11 mouse cellular contexts compared by ENCODE assay signal in the genomic region with DNA sequence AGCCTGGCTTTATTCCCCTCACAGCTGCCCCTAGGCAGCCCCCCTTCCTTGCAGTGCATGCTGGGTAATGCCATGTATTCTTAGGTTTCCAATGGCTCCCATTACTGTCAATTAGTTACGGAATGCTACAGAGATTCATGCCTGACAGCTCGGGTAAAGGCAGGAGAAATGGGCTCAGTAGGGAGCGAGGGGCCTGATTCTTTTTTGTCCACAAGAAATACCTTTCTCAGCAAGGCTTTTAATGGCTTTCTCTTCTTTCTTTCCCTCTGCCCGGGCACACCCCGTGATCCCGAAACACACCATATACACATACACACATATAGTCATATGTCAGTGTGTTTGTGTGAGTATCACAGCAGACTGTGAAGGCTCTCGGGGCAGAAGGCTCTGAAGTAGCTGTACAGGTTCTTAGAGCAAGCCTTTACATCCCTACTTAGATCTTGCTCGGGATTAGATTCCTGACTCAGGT. TPM values are rescaled to one million over a fixed set of nuclear protein-coding genes. Genes with fewer than 3 reads are reported as not detected.
DNase-seq lines count a peak whose midpoint lies in the region; ATAC-seq and TF ChIP-seq lines count a peak whose summit lies in the region.
"Had no signal": no experiment of that assay in that cellular context is flagged by ENCODE, and none has a peak within 500 bp of the region (broad histone marks: within the 10 kb centered on the region; RNA-seq: fewer than 3 reads in every experiment).

No protein-coding gene starts in this region.

- no peak for TF ChIP-seq CTCF in lung, postnatal 0 days (IDR thresholded peaks at IDR 0.05)

- intact Hi-C loops in gastrocnemius, postnatal 14 days (cut with DNase I; ENCODE audit: low total_unique reads), result no loop called here
- intact Hi-C loops in left cerebral cortex, postnatal 25 days (cut with DNase I), result no loop called here

- DNase-seq in kidney, adult 8-10 months, result no peak
- no peak for DNase-seq in lung, postnatal 0 days (ENCODE audit: low spot score)
- no peak for DNase-seq in gastrocnemius, postnatal 14 days
- DNase-seq in left cerebral cortex, postnatal 25 days (ENCODE audit: low spot score in 2 of 2), result no peak
- DNase-seq: gastrocnemius, postnatal 36 days had no signal

- no peaks in the 10 kb centered on the region for H3K27me3 ChIP-seq in kidney, embryonic 15.5 days
- H3K27me3 ChIP-seq in forebrain, embryonic 12.5 days, result no peaks in the 10 kb centered on the region
- no peaks in the 10 kb centered on the region for H3K27me3 ChIP-seq in limb, embryonic 12.5 days
- H3K27me3 ChIP-seq in neural tube, embryonic 14.5 days (ENCODE audit: control insufficient read depth, insufficient read depth, low read length), result no peaks in the 10 kb centered on the region
- no peaks in the 10 kb centered on the region for H3K27me3 ChIP-seq in lung, postnatal 0 days (replicated peaks; ENCODE audit: insufficient read depth, low read length)

- H3K9me3 ChIP-seq in kidney, embryonic 15.5 days (replicated peaks), result no peaks in the 10 kb centered on the region
- H3K9me3 ChIP-seq in forebrain, embryonic 12.5 days, result peaks cover 12% of the 10 kb centered on the region
- peaks cover 12% of the 10 kb centered on the region for H3K9me3 ChIP-seq in limb, embryonic 12.5 days
- H3K9me3 ChIP-seq in neural tube, embryonic 14.5 days (ENCODE audit: control insufficient read depth, low read length), result no peaks in the 10 kb centered on the region
- peaks cover 5% of the 10 kb centered on the region; the same call in 1 of the 2 replicates for H3K9me3 ChIP-seq in lung, postnatal 0 days (ENCODE audit: low read length)

- H3K4me3 ChIP-seq in kidney, embryonic 15.5 days (replicated peaks), result no peak overlapping the region
- peak overlapping the region; percentile 13; the same call in 1 of the 2 replicates for H3K4me3 ChIP-seq in forebrain, embryonic 12.5 days (replicated peaks)
- no peak overlapping the region for H3K4me3 ChIP-seq in limb, embryonic 12.5 days (replicated peaks)
- no peak overlapping the region for H3K4me3 ChIP-seq in neural tube, embryonic 14.5 days (ENCODE audit: low read depth, low read length)
- H3K4me3 ChIP-seq in lung, postnatal 0 days (ENCODE audit: low read depth, low read length), result no peak overlapping the region
- H3K4me3 ChIP-seq: megakaryocyte, embryonic 14.5 days had no signal

- ATAC-seq in kidney, embryonic 15.5 days (replicated peaks; ENCODE audit: low FRiP score), result peak; percentile 84
- ATAC-seq in forebrain, embryonic 12.5 days (ENCODE audit: low FRiP score), result peak; percentile 94
- ATAC-seq in limb, embryonic 12.5 days (ENCODE audit: insufficient number of reproducible peaks, insufficient read depth, low FRiP score, low TSS enrichment, low read depth), result peak; percentile 54; the same call in 1 of the 2 replicates
- peak; percentile 92 for ATAC-seq in neural tube, embryonic 14.5 days (ENCODE audit: low read depth)
- no peak for ATAC-seq in lung, postnatal 0 days
- ATAC-seq: intestine, postnatal 0 days had no signal

- H3K27ac ChIP-seq in kidney, embryonic 15.5 days, result peak overlapping the region; percentile 64; the same call in 1 of the 2 replicates
- peak overlapping the region; percentile 91 for H3K27ac ChIP-seq in forebrain, embryonic 12.5 days
- H3K27ac ChIP-seq in limb, embryonic 12.5 days, result peak overlapping the region; percentile 84
- peak overlapping the region; percentile 65 for H3K27ac ChIP-seq in neural tube, embryonic 14.5 days (ENCODE audit: low read depth, low read length)
- no peak overlapping the region for H3K27ac ChIP-seq in lung, postnatal 0 days (ENCODE audit: low read length)

- H3K9ac ChIP-seq in kidney, embryonic 15.5 days, result no peak overlapping the region
- 0 out of 2 replicates have a peak overlapping the region, but pooled peaks have one; percentile 7 for H3K9ac ChIP-seq in forebrain, embryonic 12.5 days
- H3K9ac ChIP-seq in limb, embryonic 12.5 days (replicated peaks), result no peak overlapping the region
- H3K9ac ChIP-seq in neural tube, embryonic 14.5 days (replicated peaks; ENCODE audit: low read depth, low read length), result no peak overlapping the region
- no peak overlapping the region for H3K9ac ChIP-seq in lung, postnatal 0 days (replicated peaks; ENCODE audit: low read depth)

- 40% methylated on average over 8 of the region's 8 CpGs for WGBS in kidney, embryonic 15.5 days
- WGBS in forebrain, embryonic 12.5 days, result 2% methylated on average over 8 of the region's 8 CpGs
- 51% methylated on average over 8 of the region's 8 CpGs for WGBS in limb, embryonic 12.5 days
- WGBS in neural tube, embryonic 14.5 days, result 11% methylated on average over 8 of the region's 8 CpGs
- WGBS in lung, postnatal 0 days, result 83% methylated on average over 8 of the region's 8 CpGs

- H3K4me2 ChIP-seq in kidney, embryonic 15.5 days, result peak overlapping the region; percentile 35
- peak overlapping the region; percentile 45 for H3K4me2 ChIP-seq in forebrain, embryonic 12.5 days
- peak overlapping the region; percentile 15; the same call in 1 of the 2 replicates for H3K4me2 ChIP-seq in limb, embryonic 12.5 days
- peak overlapping the region; percentile 27 for H3K4me2 ChIP-seq in neural tube, embryonic 14.5 days (ENCODE audit: low read depth, low read length)
- no peak overlapping the region for H3K4me2 ChIP-seq in lung, postnatal 0 days (replicated peaks; ENCODE audit: low read depth, low read length)

- H3K36me3 ChIP-seq in kidney, embryonic 15.5 days, result no peaks in the 10 kb centered on the region
- no peaks in the 10 kb centered on the region for H3K36me3 ChIP-seq in forebrain, embryonic 12.5 days (replicated peaks)
- 0 out of 2 replicates have a peak, but pooled peaks cover 5% of the 10 kb centered on the region for H3K36me3 ChIP-seq in limb, embryonic 12.5 days
- H3K36me3 ChIP-seq in neural tube, embryonic 14.5 days (ENCODE audit: control insufficient read depth, insufficient read depth, low read length), result no peaks in the 10 kb centered on the region
- H3K36me3 ChIP-seq in lung, postnatal 0 days (ENCODE audit: insufficient read depth, low read length), result no peaks in the 10 kb centered on the region

- H3K4me1 ChIP-seq in kidney, embryonic 15.5 days, result peaks cover 22% of the 10 kb centered on the region
- H3K4me1 ChIP-seq in forebrain, embryonic 12.5 days, result peaks cover 42% of the 10 kb centered on the region
- H3K4me1 ChIP-seq in limb, embryonic 12.5 days (replicated peaks), result peaks cover 28% of the 10 kb centered on the region
- H3K4me1 ChIP-seq in neural tube, embryonic 14.5 days (ENCODE audit: control insufficient read depth, insufficient read depth, low read length), result peaks cover 12% of the 10 kb centered on the region
- no peaks in the 10 kb centered on the region for H3K4me1 ChIP-seq in lung, postnatal 0 days (ENCODE audit: insufficient read depth, low read depth, low read length)

- TF ChIP-seq EP300 in lung, postnatal 0 days (IDR thresholded peaks at IDR 0.05), result no peak

RNA-seq across cellular contexts. Expression of gene Nepro, which starts 44.6 kb away (rescaled TPM):
- polyA plus RNA-seq in kidney, embryonic 15.5 days (2015; fragmentation: Nextera tagmentation; extraction: Ambion mirVana), result 10.5 and 11.3 TPM in 2 replicates
- polyA plus RNA-seq in forebrain, embryonic 12.5 days (2016; fragmentation: Nextera tagmentation; extraction: Ambion mirVana), result 9.9 and 10.4 TPM in 2 replicates
- polyA plus RNA-seq in limb, embryonic 12.5 days (2016; fragmentation: Nextera tagmentation; extraction: Ambion mirVana), result 11.7 and 12.8 TPM in 2 replicates
- 5.4 and 6.1 TPM in 2 replicates for polyA plus RNA-seq in neural tube, embryonic 14.5 days (2014; fragmentation: Nextera tagmentation; extraction: Ambion mirVana)
- 3.6 and 3.7 TPM in 2 replicates for polyA plus RNA-seq in lung, postnatal 0 days (2015; fragmentation: Nextera tagmentation; extraction: Ambion mirVana)
- total RNA-seq in gastrocnemius, postnatal 14 days (2021), result 1 to 10 TPM; 3.6 to 4.2 TPM
- total RNA-seq in left cerebral cortex, postnatal 25 days (2021), result 1 to 10 TPM; 5.7 to 5.9 TPM
